Mouse (Mus musculus): ENCODE data around the gene Llcfc1. TPM values are rescaled to one million over a fixed set of nuclear protein-coding genes. Genes with fewer than 3 reads are reported as not detected.

Gene Llcfc1
- polyA plus RNA-seq, 1 experiment from 2014 or later, result not detected

- ATAC-seq (ENCODE audit: low read depth), result no peak
- Histone ChIP-seq H3K9me3 (ENCODE audit: control insufficient read depth, low read length) (no peaks in the 10 kb centered on the region), H3K4me1 (replicated peaks; ENCODE audit: control insufficient read depth, insufficient read depth, low read length) (no peaks in the 10 kb centered on the region), H3K4me3 (ENCODE audit: low read length) (no peak overlapping the region), H3K27ac (ENCODE audit: low read length) (no peak overlapping the region), H3K36me3 (ENCODE audit: control insufficient read depth, insufficient read depth, low read length) (no peaks in the 10 kb centered on the region), H3K4me2 (ENCODE audit: low read depth, low read length) (no peak overlapping the region), H3K27me3 (ENCODE audit: control insufficient read depth, insufficient read depth, low read depth, low read length) (no peaks in the 10 kb centered on the region), H3K9ac (ENCODE audit: low read length) (no peak overlapping the region)
- 76% methylated on average over 3 of the region's 3 CpGs for WGBS
Measured at GRCm38 (mm10) chr6:41685596-41685995, 1.4 kb downstream of the Llcfc1 start.

- Histone ChIP-seq H3K9ac (ENCODE audit: low read length) (no peak overlapping the region), H3K4me3 (ENCODE audit: low read length) (no peak overlapping the region), H3K4me1 (replicated peaks; ENCODE audit: control insufficient read depth, insufficient read depth, low read length) (no peaks in the 10 kb centered on the region), H3K4me2 (ENCODE audit: low read depth, low read length) (no peak overlapping the region), H3K27ac (ENCODE audit: low read length) (no peak overlapping the region), H3K9me3 (ENCODE audit: control insufficient read depth, low read length) (no peaks in the 10 kb centered on the region), H3K36me3 (ENCODE audit: control insufficient read depth, insufficient read depth, low read length) (no peaks in the 10 kb centered on the region), H3K27me3 (ENCODE audit: control insufficient read depth, insufficient read depth, low read depth, low read length) (no peaks in the 10 kb centered on the region)
- ATAC-seq (ENCODE audit: low read depth), result no peak
Measured at GRCm38 (mm10) chr6:41692200-41692599, 8.0 kb downstream of the Llcfc1 start.

- H3K4me2 ChIP-seq (ENCODE audit: low read depth, low read length), result no peak overlapping the region
- no peak overlapping the region for H3K9ac ChIP-seq (ENCODE audit: low read length)
- no peak for ATAC-seq (ENCODE audit: low read depth)
- no peaks in the 10 kb centered on the region for H3K9me3 ChIP-seq (ENCODE audit: control insufficient read depth, low read length)
- H3K4me3 ChIP-seq (ENCODE audit: low read length), result no peak overlapping the region
- WGBS, result 89% methylated on average over 1 of the region's 1 CpGs
- H3K27me3 ChIP-seq (ENCODE audit: control insufficient read depth, insufficient read depth, low read depth, low read length), result no peaks in the 10 kb centered on the region
- no peaks in the 10 kb centered on the region for H3K36me3 ChIP-seq (ENCODE audit: control insufficient read depth, insufficient read depth, low read length)
- no peak overlapping the region for H3K27ac ChIP-seq (ENCODE audit: low read length)
- H3K4me1 ChIP-seq (replicated peaks; ENCODE audit: control insufficient read depth, insufficient read depth, low read length), result no peaks in the 10 kb centered on the region
Measured at GRCm38 (mm10) chr6:41694407-41694806, 10.2 kb downstream of the Llcfc1 start.

GRCm38 (mm10) chr6:41701245-41701644, 17.0 kb downstream of the Llcfc1 start:
- H3K27me3 ChIP-seq (ENCODE audit: control insufficient read depth, insufficient read depth, low read depth, low read length), result no peaks in the 10 kb centered on the region
- H3K9me3 ChIP-seq (ENCODE audit: control insufficient read depth, low read length), result no peaks in the 10 kb centered on the region
- H3K27ac ChIP-seq (ENCODE audit: low read length), result no peak overlapping the region
- H3K4me1 ChIP-seq (replicated peaks; ENCODE audit: control insufficient read depth, insufficient read depth, low read length), result no peaks in the 10 kb centered on the region
- no peak for ATAC-seq (ENCODE audit: low read depth)
- H3K4me2 ChIP-seq (ENCODE audit: low read depth, low read length), result no peak overlapping the region
- no peak overlapping the region for H3K9ac ChIP-seq (ENCODE audit: low read length)
- no peak overlapping the region for H3K4me3 ChIP-seq (ENCODE audit: low read length)
- 57% methylated on average over 1 of the region's 1 CpGs for WGBS
- H3K36me3 ChIP-seq (ENCODE audit: control insufficient read depth, insufficient read depth, low read length), result no peaks in the 10 kb centered on the region

- Histone ChIP-seq H3K4me1 (replicated peaks; ENCODE audit: control insufficient read depth, insufficient read depth, low read length) (no peaks in the 10 kb centered on the region), H3K9ac (ENCODE audit: low read length) (no peak overlapping the region), H3K4me2 (ENCODE audit: low read depth, low read length) (no peak overlapping the region), H3K27me3 (ENCODE audit: control insufficient read depth, insufficient read depth, low read depth, low read length) (no peaks in the 10 kb centered on the region), H3K9me3 (ENCODE audit: control insufficient read depth, low read length) (no peaks in the 10 kb centered on the region), H3K27ac (ENCODE audit: low read length) (no peak overlapping the region), H3K4me3 (ENCODE audit: low read length) (no peak overlapping the region), H3K36me3 (ENCODE audit: control insufficient read depth, insufficient read depth, low read length) (no peaks in the 10 kb centered on the region)
- 62% methylated on average over 2 of the region's 2 CpGs for WGBS
- ATAC-seq (ENCODE audit: low read depth), result no peak
Measured at GRCm38 (mm10) chr6:41702928-41703327, 18.7 kb downstream of the Llcfc1 start.

GRCm38 (mm10) chr6:41704123-41704522, 19.9 kb downstream of the Llcfc1 start, which contains the start of gene Kel:
Kel (minus strand) TSS chr6:41704339.
- ATAC-seq (ENCODE audit: low read depth), result no peak
- WGBS, result 26% methylated on average over 1 of the region's 1 CpGs

GRCm38 (mm10) chr6:41706275-41706674, 22.0 kb downstream of the Llcfc1 start:
- Histone ChIP-seq H3K36me3 (ENCODE audit: control insufficient read depth, insufficient read depth, low read length) (no peaks in the 10 kb centered on the region), H3K27me3 (ENCODE audit: control insufficient read depth, insufficient read depth, low read depth, low read length) (no peaks in the 10 kb centered on the region), H3K4me3 (ENCODE audit: low read length) (no peak overlapping the region), H3K9ac (ENCODE audit: low read length) (no peak overlapping the region), H3K4me2 (ENCODE audit: low read depth, low read length) (no peak overlapping the region), H3K9me3 (ENCODE audit: control insufficient read depth, low read length) (no peaks in the 10 kb centered on the region), H3K27ac (ENCODE audit: low read length) (no peak overlapping the region), H3K4me1 (replicated peaks; ENCODE audit: control insufficient read depth, insufficient read depth, low read length) (no peaks in the 10 kb centered on the region)
- no peak; the same call in 1 of the 2 replicates for ATAC-seq (ENCODE audit: low read depth)
- WGBS, result 90% methylated on average over 7 of the region's 7 CpGs

More at GRCm38 (mm10) chr6:41704123-41704522, 19.9 kb downstream of the Llcfc1 start, which contains the start of gene Kel:
- no peaks in the 10 kb centered on the region for H3K27me3 ChIP-seq (ENCODE audit: control insufficient read depth, insufficient read depth, low read depth, low read length)
- H3K4me1 ChIP-seq (replicated peaks; ENCODE audit: control insufficient read depth, insufficient read depth, low read length), result no peaks in the 10 kb centered on the region
- no peak within 1 kb of the TSS for H3K4me2 ChIP-seq (ENCODE audit: low read depth, low read length)
- no peaks in the 10 kb centered on the region for H3K9me3 ChIP-seq (ENCODE audit: control insufficient read depth, low read length)
- no peak within 1 kb of the TSS for H3K27ac ChIP-seq (ENCODE audit: low read length)
- H3K9ac ChIP-seq (ENCODE audit: low read length), result no peak within 1 kb of the TSS
- no peak within 1 kb of the TSS for H3K4me3 ChIP-seq (ENCODE audit: low read length)
- no peaks in the 10 kb centered on the region for H3K36me3 ChIP-seq (ENCODE audit: control insufficient read depth, insufficient read depth, low read length)

- H3K27ac ChIP-seq (ENCODE audit: low read length), result no peak overlapping the region
- WGBS, result 70% methylated on average over 1 of the region's 1 CpGs
- H3K27me3 ChIP-seq (ENCODE audit: control insufficient read depth, insufficient read depth, low read depth, low read length), result no peaks in the 10 kb centered on the region
- H3K4me1 ChIP-seq (replicated peaks; ENCODE audit: control insufficient read depth, insufficient read depth, low read length), result no peaks in the 10 kb centered on the region
- H3K4me3 ChIP-seq (ENCODE audit: low read length), result no peak overlapping the region
- no peaks in the 10 kb centered on the region for H3K9me3 ChIP-seq (ENCODE audit: control insufficient read depth, low read length)
- no peak for ATAC-seq (ENCODE audit: low read depth)
- H3K4me2 ChIP-seq (ENCODE audit: low read depth, low read length), result no peak overlapping the region
- H3K9ac ChIP-seq (ENCODE audit: low read length), result no peak overlapping the region
- H3K36me3 ChIP-seq (ENCODE audit: control insufficient read depth, insufficient read depth, low read length), result no peaks in the 10 kb centered on the region
Measured at GRCm38 (mm10) chr6:41710281-41710680, 26.1 kb downstream of the Llcfc1 start.

GRCm38 (mm10) chr6:41721430-41721829, 37.2 kb downstream of the Llcfc1 start:
- no peak for ATAC-seq (ENCODE audit: low read depth)
- WGBS, result 67% methylated on average over 2 of the region's 2 CpGs
- no peak overlapping the region for H3K4me3 ChIP-seq (ENCODE audit: low read length)
- H3K36me3 ChIP-seq (ENCODE audit: control insufficient read depth, insufficient read depth, low read length), result no peaks in the 10 kb centered on the region
- H3K27ac ChIP-seq (ENCODE audit: low read length), result no peak overlapping the region
- no peaks in the 10 kb centered on the region for H3K4me1 ChIP-seq (replicated peaks; ENCODE audit: control insufficient read depth, insufficient read depth, low read length)
- no peaks in the 10 kb centered on the region for H3K9me3 ChIP-seq (ENCODE audit: control insufficient read depth, low read length)
- H3K27me3 ChIP-seq (ENCODE audit: control insufficient read depth, insufficient read depth, low read depth, low read length), result no peaks in the 10 kb centered on the region
- no peak overlapping the region for H3K9ac ChIP-seq (ENCODE audit: low read length)
- H3K4me2 ChIP-seq (ENCODE audit: low read depth, low read length), result no peak overlapping the region

GRCm38 (mm10) chr6:41727989-41728609, 43.9 kb downstream of the Llcfc1 start:
- 58% methylated on average over 1 of the region's 1 CpGs for WGBS
- H3K27ac ChIP-seq (ENCODE audit: low read length), result no peak overlapping the region
- no peaks in the 10 kb centered on the region for H3K36me3 ChIP-seq (ENCODE audit: control insufficient read depth, insufficient read depth, low read length)
- no peak overlapping the region for H3K4me2 ChIP-seq (ENCODE audit: low read depth, low read length)
- ATAC-seq (ENCODE audit: low read depth), result no peak
- H3K4me3 ChIP-seq (ENCODE audit: low read length), result no peak overlapping the region
- H3K4me1 ChIP-seq (replicated peaks; ENCODE audit: control insufficient read depth, insufficient read depth, low read length), result no peaks in the 10 kb centered on the region
- no peaks in the 10 kb centered on the region for H3K9me3 ChIP-seq (ENCODE audit: control insufficient read depth, low read length)
- H3K27me3 ChIP-seq (ENCODE audit: control insufficient read depth, insufficient read depth, low read depth, low read length), result no peaks in the 10 kb centered on the region
- no peak overlapping the region for H3K9ac ChIP-seq (ENCODE audit: low read length)

Data from lung, embryonic 16.5 days (tissue).